Mouse (Mus musculus): ENCODE data around the gene Gm17324. TPM values are rescaled to one million over a fixed set of nuclear protein-coding genes. Genes with fewer than 3 reads are reported as not detected.

The Gm17324 gene
- total RNA-seq (2023) = not detected in 2 replicates

DNA sequence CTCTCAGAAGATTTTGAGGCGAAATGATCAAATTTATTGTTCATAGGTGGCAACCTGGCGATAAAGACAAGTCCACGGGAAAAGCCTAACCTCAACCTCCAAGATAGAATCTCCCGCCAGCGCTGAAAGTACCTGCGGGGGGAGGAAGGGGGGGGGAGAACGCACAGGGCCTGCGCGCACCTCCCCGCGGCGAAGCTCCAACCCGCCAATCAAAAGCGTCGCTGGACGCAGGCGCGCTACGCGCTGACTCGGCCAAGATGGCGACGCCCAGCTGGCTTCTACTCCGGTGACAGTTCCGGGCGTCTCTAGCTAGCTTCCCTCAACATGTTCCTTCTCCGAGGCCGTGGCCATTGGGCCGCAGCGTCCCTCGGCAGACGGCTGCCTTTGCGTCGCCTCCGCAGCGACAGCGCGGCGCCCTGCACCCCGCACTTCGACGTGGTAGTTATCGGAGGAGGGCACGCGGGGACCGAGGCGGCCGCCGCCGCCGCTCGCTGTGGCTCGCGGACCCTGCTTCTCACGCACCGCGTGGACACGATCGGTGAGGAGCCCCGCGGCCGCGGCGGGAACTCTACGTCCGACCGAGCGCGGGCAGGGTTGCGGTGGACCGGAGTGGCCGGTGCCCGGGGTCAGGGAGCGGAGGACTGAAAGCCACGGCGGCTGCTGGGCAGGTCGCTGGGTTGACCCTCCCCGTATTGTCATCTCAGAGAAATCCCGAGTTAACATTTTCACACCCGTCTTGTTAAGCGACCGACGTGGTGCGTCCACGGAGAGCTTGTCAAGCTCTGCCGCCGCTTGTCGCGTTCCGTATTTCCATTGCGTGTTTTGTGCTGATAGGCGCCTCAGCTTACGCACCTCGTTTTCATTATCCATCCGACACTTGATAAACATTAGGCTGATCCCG, at the start of gene Gm17324, which contains the start of gene Mto1:
Gm17324 (minus strand) TSS at position 814 of the 901 bp plus-strand sequence.
Mto1 (plus strand) TSS at position 236 of the 901 bp plus-strand sequence.

DNA sequence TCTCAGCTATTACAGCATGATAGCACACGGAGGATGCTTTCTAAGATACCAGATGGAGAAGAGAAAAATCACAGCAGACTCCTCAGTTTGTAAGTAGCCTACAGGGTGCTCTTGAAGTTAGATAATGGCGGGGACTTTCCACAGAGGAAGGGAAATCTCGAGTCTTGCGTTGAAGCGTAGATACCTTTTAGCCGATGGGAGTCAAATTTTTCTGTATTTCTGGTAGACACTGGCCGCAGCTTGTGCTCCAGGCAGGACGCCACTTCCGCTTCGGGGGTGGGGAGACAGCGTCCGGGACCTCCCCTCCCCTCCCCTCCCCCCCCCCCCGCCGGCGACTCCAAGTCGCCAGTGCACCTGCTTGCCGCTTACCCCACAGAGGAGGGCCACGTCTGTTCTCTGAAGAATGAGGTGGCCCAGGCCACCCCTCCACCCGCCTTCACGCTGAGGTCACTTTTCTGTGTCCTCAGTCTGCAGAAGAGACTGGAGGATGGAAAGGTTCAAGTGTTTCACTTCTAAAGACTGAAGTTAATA, 40.4 kb upstream of the Gm17324 start, which contains the start of gene Eef1a1:
Eef1a1 (minus strand) TSS at position 262 of the 531 bp plus-strand sequence.

GRCm38 (mm10) chr9:78442579-78443392, 5.8 kb downstream of the Gm17324 start, which contains the start of gene Cgas:
Gene Cgas (minus strand): TSS chr9:78443237.

Other genes starting within 250 kb of the Gm17324 start
- gene Gsta1, start 218.1 kb downstream of the Gm17324 start, total RNA-seq (2023) = not detected in 2 replicates
- gene Gm3776, start 191.7 kb downstream of the Gm17324 start, total RNA-seq (2023) = not detected in 2 replicates
- gene Gm10639, start 158.9 kb downstream of the Gm17324 start, total RNA-seq (2023) = not detected in 2 replicates
- gene Omt2a, start 134.0 kb downstream of the Gm17324 start, total RNA-seq (2023) = not detected in 2 replicates
- not detected in 2 replicates for gene Omt2b, start 121.2 kb downstream of the Gm17324 start, total RNA-seq (2023)
- not detected in 2 replicates for gene Gsta2, start 93.0 kb downstream of the Gm17324 start, total RNA-seq (2023)
- not detected in 2 replicates for gene Dppa5a, start 80.6 kb downstream of the Gm17324 start, total RNA-seq (2023)
- gene Ooep, start 70.1 kb downstream of the Gm17324 start, total RNA-seq (2023) = not detected in 2 replicates
- not detected in 2 replicates for gene Ddx43, start 53.0 kb downstream of the Gm17324 start, total RNA-seq (2023)
- 8.3 and 10.0 TPM in 2 replicates for gene Cgas, start 5.5 kb downstream of the Gm17324 start, total RNA-seq (2023)
- 10.1 and 11.8 TPM in 2 replicates for gene Mto1, start 578 bp downstream of the Gm17324 start, total RNA-seq (2023)
- 2,596 and 2,621 TPM in 2 replicates for gene Eef1a1, start 40.4 kb upstream of the Gm17324 start, total RNA-seq (2023)
- 5.6 and 8.7 TPM in 2 replicates for gene Slc17a5, start 139.3 kb upstream of the Gm17324 start, total RNA-seq (2023)
- 0.29 and 0.57 TPM in 2 replicates for gene Cd109, start 166.8 kb upstream of the Gm17324 start, total RNA-seq (2023)